Mouse (Mus musculus) myocyte (in vitro differentiated cells): ENCODE data around the gene Cntn6. TPM values are rescaled to one million over a fixed set of nuclear protein-coding genes. Genes with fewer than 3 reads are reported as not detected.

ENCODE experiments used
- H3K27me3 ChIP-seq: one replicate; pipeline ENCODE4 v1.6.1; 2011; ENCODE audit not compliant: control insufficient read depth, insufficient read depth, insufficient read length
- H3K36me3 ChIP-seq: one replicate; pipeline ENCODE4 v1.6.1; 2011; ENCODE audit not compliant: control insufficient read depth, insufficient read depth
- H3K4me2 ChIP-seq: one replicate; pipeline ENCODE4 v1.6.1; 2011; ENCODE audit warnings: low read depth, control low read depth
- H3K4me3 ChIP-seq: one replicate; pipeline ENCODE4 v1.5.1; 2011; ENCODE audit warnings: mild to moderate bottlenecking, control low read depth, moderate library complexity
- H3K79me2 ChIP-seq: one replicate; pipeline ENCODE4 v1.6.1; 2011; ENCODE audit not compliant: control insufficient read depth, insufficient read depth
- H3ac ChIP-seq: one replicate; pipeline ENCODE4 v1.6.1; 2011; ENCODE audit not compliant: control insufficient read depth, insufficient read length
- CEBPB ChIP-seq: IDR thresholded peaks from 2 replicates; pipeline ENCODE4 v1.6.1; 2011; ENCODE audit warnings: mild to moderate bottlenecking, moderate library complexity; ENCODE audit not compliant: poor library complexity, insufficient read depth, severe bottlenecking
- E2F4 ChIP-seq: IDR thresholded peaks from one replicate; pipeline ENCODE4 v1.6.1; 2011; ENCODE audit warnings: mild to moderate bottlenecking, control low read depth, moderate library complexity; ENCODE audit not compliant: insufficient read depth
- MAX ChIP-seq: IDR thresholded peaks from one replicate; pipeline ENCODE4 v1.6.1; 2011; ENCODE audit warnings: low read depth, mild to moderate bottlenecking, control low read depth
- MYOD1 ChIP-seq, 3 experiments: IDR thresholded peaks; one replicate each; pipeline ENCODE4 v1.6.1; 2011; ENCODE audit warnings: control low read depth in 2 of 3, low read depth in 2 of 3, mild to moderate bottlenecking in 2 of 3, moderate library complexity in 1 of 3; ENCODE audit not compliant: insufficient read length in 2 of 3, control insufficient read depth in 1 of 3
- MYOG ChIP-seq, 3 experiments: IDR thresholded peaks; one replicate each; pipeline ENCODE4 v1.6.1; 2011; ENCODE audit warnings: control low read depth in 2 of 3, low read depth in 2 of 3, mild to moderate bottlenecking in 2 of 3; ENCODE audit not compliant: insufficient read length in 2 of 3, control insufficient read depth in 1 of 3, insufficient read depth in 1 of 3
- POLR2A ChIP-seq: IDR thresholded peaks from one replicate; pipeline ENCODE4 v1.6.1; 2011; ENCODE audit warnings: low read depth, mild to moderate bottlenecking, control low read depth, moderate library complexity; ENCODE audit not compliant: insufficient read length
- POLR2AphosphoS2 ChIP-seq: IDR thresholded peaks from one replicate; pipeline ENCODE4 v1.6.1; 2011; ENCODE audit warnings: low read depth, control low read depth; ENCODE audit not compliant: insufficient read length
- REST ChIP-seq: IDR thresholded peaks from one replicate; pipeline ENCODE4 v1.6.1; 2011; ENCODE audit warnings: mild to moderate bottlenecking, control low read depth, moderate library complexity; ENCODE audit not compliant: insufficient read depth, insufficient read length
- SRF ChIP-seq: IDR thresholded peaks from one replicate; pipeline ENCODE4 v1.6.1; 2011; ENCODE audit warnings: low read depth; ENCODE audit not compliant: control insufficient read depth, insufficient read length
- TCF12 ChIP-seq: IDR thresholded peaks from one replicate; pipeline ENCODE4 v1.6.1; 2011; ENCODE audit warnings: mild to moderate bottlenecking, control low read depth; ENCODE audit not compliant: poor library complexity, insufficient read depth, severe bottlenecking
- TCF3 ChIP-seq: IDR thresholded peaks from one replicate; pipeline ENCODE4 v1.6.1; 2011; ENCODE audit warnings: low read depth, control low read depth; ENCODE audit not compliant: insufficient read length
- USF1 ChIP-seq: IDR thresholded peaks from one replicate; pipeline ENCODE4 v1.6.1; 2011; ENCODE audit warnings: low read depth, mild to moderate bottlenecking, control low read depth, moderate library complexity
- polyA plus RNA-seq: library from polyadenylated mRNA; unstranded; fragments of >200 nt; fragmentation: generic; extraction: Trizol; gene quantifications from one replicate; pipeline ENCODE4 v1.2.1, GENCODE M21; 2012; ENCODE audit warnings: missing spikeins

Gene Cntn6
- polyA plus RNA-seq, 1 experiment: not detected

DNA sequence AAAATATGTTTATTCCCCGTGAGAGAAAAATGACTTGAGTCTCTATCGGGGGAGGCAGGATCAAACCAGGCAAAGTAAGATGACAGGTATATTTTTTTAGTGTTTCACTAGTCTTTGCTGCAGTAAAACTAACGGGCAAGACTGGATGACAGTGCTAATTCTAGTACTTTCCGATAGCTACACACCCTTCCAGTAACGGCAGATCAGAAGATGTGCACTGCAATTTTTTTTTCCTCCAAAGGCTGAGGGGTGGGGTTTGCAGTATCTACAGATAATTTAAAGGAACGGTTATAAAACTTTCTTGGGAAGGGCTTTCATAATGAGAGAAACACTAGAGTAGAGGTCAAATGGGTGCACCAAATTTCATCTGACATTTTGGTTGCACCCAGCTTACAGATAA is 869 bp downstream of the Cntn6 start:
- no peak overlapping the region for H3K4me2 ChIP-seq
- H3ac ChIP-seq: no peak overlapping the region
- TF ChIP-seq MAX (no peak), POLR2A (no peak), CEBPB (no peak)
- no peaks in the 10 kb centered on the region for H3K79me2 ChIP-seq
- H3K27me3 ChIP-seq: no peaks in the 10 kb centered on the region
- H3K36me3 ChIP-seq: no peaks in the 10 kb centered on the region
- no peak overlapping the region for H3K4me3 ChIP-seq

DNA sequence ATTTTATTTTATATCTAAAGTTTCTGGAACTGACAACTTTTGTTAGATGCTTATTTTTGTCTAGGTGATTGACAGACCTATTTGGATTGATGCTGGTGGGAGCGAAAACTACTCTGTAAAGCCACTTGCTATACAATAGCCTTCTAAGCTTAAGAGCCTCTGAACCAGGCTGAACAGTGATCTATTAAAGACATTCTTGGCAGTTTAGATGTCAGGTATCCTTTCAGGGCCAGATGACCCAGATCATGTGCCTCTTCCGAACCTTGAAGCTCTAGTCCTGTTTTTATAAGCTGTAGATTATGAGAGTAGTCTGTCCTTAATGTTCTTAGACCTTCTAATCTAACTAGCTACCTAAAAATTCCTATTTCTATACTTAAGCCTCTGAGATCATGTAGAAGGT is 3.2 kb downstream of the Cntn6 start:
- TF ChIP-seq REST: no peak
- H3K27me3 ChIP-seq: no peaks in the 10 kb centered on the region
- H3K36me3 ChIP-seq: no peaks in the 10 kb centered on the region
- no peaks in the 10 kb centered on the region for H3K79me2 ChIP-seq
- H3K4me2 ChIP-seq: no peak overlapping the region
- no peak overlapping the region for H3ac ChIP-seq
- no peak overlapping the region for H3K4me3 ChIP-seq

DNA sequence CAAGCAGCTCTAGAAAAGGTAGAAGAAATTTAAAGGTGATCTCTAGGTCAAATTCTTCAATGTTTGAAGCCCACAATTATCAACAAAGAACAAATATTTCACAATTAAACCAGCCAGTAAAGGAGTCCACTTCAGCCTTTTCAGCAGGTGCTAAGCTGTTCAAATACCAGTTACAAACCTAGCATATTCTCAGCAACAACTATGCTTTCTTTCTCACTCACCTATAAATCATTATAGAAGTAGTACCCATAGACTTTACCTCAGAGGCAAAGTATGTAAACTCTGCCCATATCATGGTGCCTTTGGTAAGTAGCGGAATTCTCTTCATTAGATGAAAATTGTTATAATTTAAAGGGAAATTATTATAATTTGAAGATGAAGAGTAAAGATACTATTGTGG is 71.4 kb downstream of the Cntn6 start:
- Histone ChIP-seq H3K4me3 (no peak overlapping the region), H3K4me2 (no peak overlapping the region), H3K79me2 (no peaks in the 10 kb centered on the region), H3ac (no peak overlapping the region), H3K36me3 (no peaks in the 10 kb centered on the region), H3K27me3 (no peaks in the 10 kb centered on the region)
- TF ChIP-seq POLR2A (no peak), POLR2AphosphoS2 (no peak)

DNA sequence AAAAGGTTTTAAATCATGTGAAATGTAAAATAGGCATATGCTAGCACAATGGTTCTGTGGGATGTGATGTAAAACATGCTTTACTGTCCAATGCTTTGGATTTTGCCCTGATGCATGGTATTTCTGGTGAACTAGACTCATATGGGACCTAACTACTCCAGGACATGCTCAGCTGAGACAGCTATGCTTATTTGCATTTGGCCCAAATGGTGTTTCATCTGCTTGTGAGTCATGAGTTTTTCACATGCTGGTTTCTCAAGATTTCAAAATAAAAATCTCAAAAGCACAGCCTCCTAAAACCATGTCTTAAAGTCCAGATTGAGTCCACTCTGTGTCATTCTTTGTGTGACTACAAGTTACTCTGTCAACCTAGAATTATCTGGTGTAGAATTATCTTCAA is 77.0 kb downstream of the Cntn6 start:
- Histone ChIP-seq H3K27me3 (no peaks in the 10 kb centered on the region), H3K4me3 (no peak overlapping the region), H3K79me2 (no peaks in the 10 kb centered on the region), H3ac (no peak overlapping the region), H3K36me3 (no peaks in the 10 kb centered on the region), H3K4me2 (no peak overlapping the region)
- TF ChIP-seq MAX (no peak), MYOG (IDR thresholded peaks at IDR 0.05; ENCODE audit: control insufficient read depth in 1 of 3, insufficient read depth in 1 of 3, insufficient read length in 2 of 3, low read depth in 2 of 3) (no peak), USF1 (no peak), POLR2AphosphoS2 (no peak), CEBPB (no peak), TCF3 (no peak), SRF (no peak), MYOD1 (IDR thresholded peaks at IDR 0.05; ENCODE audit: control insufficient read depth in 1 of 3, insufficient read length in 2 of 3, low read depth in 2 of 3) (no peak), TCF12 (no peak), REST (no peak), E2F4 (no peak), POLR2A (no peak)

DNA sequence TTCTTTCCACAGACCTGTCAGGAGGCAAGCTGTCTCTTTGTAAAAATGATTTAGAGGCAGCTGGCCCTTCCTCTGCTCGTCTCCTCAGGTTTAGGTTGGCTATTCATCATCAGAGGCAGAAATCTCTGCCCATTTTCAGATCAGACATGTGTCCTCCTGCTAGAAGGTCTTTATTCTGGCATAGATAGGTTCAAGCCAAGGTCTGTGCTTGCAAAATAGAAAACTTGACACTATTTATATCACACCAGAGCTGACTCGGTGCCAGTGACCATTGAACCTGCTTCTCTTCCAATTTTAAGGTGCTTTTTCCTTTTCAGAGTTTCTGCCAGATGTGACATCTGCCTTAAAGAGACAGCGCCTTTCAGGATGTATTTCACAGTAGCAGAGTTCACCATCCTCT is 95.4 kb downstream of the Cntn6 start:
- no peak for TF ChIP-seq USF1
- no peak for TF ChIP-seq SRF
- TF ChIP-seq CEBPB: no peak
- no peak for TF ChIP-seq TCF3
- TF ChIP-seq MYOG (IDR thresholded peaks at IDR 0.05; ENCODE audit: control insufficient read depth in 1 of 3, insufficient read depth in 1 of 3, insufficient read length in 2 of 3, low read depth in 2 of 3): no peak
- no peak for TF ChIP-seq REST
- TF ChIP-seq E2F4: no peak
- TF ChIP-seq POLR2A: no peak
- no peak for TF ChIP-seq TCF12
- TF ChIP-seq POLR2AphosphoS2: no peak
- TF ChIP-seq MYOD1 (IDR thresholded peaks at IDR 0.05; ENCODE audit: control insufficient read depth in 1 of 3, insufficient read length in 2 of 3, low read depth in 2 of 3): no peak
- no peak for TF ChIP-seq MAX
- H3K4me2 ChIP-seq: no peak overlapping the region

DNA sequence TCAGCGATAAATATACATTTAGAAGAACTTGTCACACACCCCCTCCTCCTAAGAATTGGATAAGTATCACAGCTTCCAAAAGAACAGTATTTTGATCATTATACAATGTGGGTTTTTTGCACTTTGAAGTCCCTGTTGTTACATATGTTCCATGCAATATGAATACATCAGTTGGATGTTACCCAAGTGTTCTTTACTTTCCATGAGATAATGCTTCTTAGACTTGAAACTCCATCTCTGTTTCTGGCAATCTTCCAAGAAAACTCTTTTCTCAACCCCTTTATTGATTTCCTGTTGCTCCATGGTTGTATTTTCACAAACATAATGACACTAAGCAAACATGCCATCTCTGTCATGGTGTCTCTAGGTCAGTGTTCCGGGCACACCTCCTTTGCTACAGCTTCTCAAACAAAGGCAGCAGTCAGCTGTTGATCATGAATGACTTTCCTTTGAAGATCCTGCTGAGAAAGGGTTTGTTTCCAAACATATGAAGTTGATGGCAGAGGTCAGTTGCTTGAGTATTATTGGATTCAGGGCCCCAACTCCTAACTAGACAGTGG is 108.3 kb downstream of the Cntn6 start:
- Histone ChIP-seq H3K36me3 (no peaks in the 10 kb centered on the region), H3K4me3 (no peak overlapping the region), H3K4me2 (no peak overlapping the region), H3K27me3 (no peaks in the 10 kb centered on the region), H3K79me2 (no peaks in the 10 kb centered on the region), H3ac (no peak overlapping the region)
- TF ChIP-seq MAX (no peak), MYOG (IDR thresholded peaks at IDR 0.05; ENCODE audit: control insufficient read depth in 1 of 3, insufficient read depth in 1 of 3, insufficient read length in 2 of 3, low read depth in 2 of 3) (no peak), E2F4 (no peak), MYOD1 (IDR thresholded peaks at IDR 0.05; ENCODE audit: control insufficient read depth in 1 of 3, insufficient read length in 2 of 3, low read depth in 2 of 3) (no peak), POLR2A (no peak), REST (no peak), SRF (no peak), CEBPB (no peak), TCF3 (no peak), POLR2AphosphoS2 (no peak), USF1 (no peak), TCF12 (no peak)

More for the DNA sequence above, 95.4 kb downstream of the Cntn6 start:
- Histone ChIP-seq H3K79me2 (no peaks in the 10 kb centered on the region), H3K27me3 (no peaks in the 10 kb centered on the region), H3ac (no peak overlapping the region), H3K36me3 (no peaks in the 10 kb centered on the region), H3K4me3 (no peak overlapping the region)
